Mouse (Mus musculus) small intestine, adult 2 months (tissue): ENCODE data around the gene Olfr1174-ps.

Experiments
- CTCF ChIP-seq: fragments of 200-500 bp; IDR thresholded peaks from 2 replicates; pipeline ENCODE4 v1.5.1; 2012; ENCODE audit warnings: low read depth, mild to moderate bottlenecking, control low read depth, inconsistent platforms, low read length, moderate library complexity, mixed read lengths; ENCODE audit not compliant: insufficient replicate concordance, insufficient read length; ENCODE audit errors: extremely low read depth
- POLR2A ChIP-seq: fragments of 200-500 bp; IDR thresholded peaks from 2 replicates; pipeline ENCODE4 v1.6.1; 2012; ENCODE audit warnings: low read depth, mild to moderate bottlenecking, control low read depth, inconsistent platforms, low read length, moderate library complexity

DNA sequence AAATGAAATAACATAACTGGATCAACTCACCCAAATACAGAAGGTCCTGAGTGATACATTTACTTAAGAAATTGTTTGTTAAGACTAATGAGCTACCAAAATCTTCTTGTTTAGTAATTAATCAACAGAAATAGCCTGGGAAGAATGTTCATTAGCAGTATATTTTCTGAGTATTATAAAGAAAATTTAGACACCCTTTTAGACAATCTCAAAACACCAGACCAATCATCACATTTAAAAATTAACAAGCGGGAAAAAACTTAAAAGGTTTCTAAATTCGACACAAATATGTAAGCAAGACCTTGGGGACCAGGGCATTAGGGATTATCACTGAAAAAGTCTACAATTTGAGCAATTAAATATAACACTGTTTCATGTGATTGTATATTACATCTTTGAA, 12.2 kb upstream of the Olfr1174-ps start, which contains the start of gene Olfr1175-ps:
- no peak for TF ChIP-seq CTCF
- no peak for TF ChIP-seq POLR2A
